Mouse (Mus musculus) R1 (cell line): Measurements from ENCODE around the gene Pkd1l1.

Experiments used
- DNase-seq: peaks from one replicate; pipeline ENCODE4 v3.0.0-alpha.2; 2018; ENCODE audit warnings: low read depth, low spot score

The Pkd1l1 gene

DNA sequence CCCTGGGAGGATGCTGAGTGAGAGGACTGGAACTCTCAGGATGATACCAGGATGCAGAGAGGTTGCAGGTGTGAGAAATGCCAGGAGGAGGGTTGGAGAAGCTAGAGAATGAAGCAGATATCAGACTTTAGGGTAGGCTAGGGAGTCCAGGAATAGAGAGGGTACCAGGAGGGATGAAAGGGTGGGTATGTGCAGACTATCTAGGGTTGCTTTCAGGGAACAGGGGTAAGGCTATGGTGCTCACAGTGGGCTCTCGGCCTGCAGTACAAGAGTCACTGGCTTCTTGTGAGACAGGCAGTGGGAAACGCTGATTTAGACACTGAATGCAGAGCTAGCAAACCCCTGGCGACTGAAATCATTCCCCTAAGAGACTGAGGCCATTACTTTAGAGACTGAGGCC, at the start of gene Pkd1l1:
Gene Pkd1l1 (minus strand): TSS at position 101 of the 400 bp plus-strand sequence.
- no peak for DNase-seq

GRCm38 (mm10) chr11:9020207-9020606, 47.1 kb upstream of the Pkd1l1 start:
- no peak for DNase-seq

DNA sequence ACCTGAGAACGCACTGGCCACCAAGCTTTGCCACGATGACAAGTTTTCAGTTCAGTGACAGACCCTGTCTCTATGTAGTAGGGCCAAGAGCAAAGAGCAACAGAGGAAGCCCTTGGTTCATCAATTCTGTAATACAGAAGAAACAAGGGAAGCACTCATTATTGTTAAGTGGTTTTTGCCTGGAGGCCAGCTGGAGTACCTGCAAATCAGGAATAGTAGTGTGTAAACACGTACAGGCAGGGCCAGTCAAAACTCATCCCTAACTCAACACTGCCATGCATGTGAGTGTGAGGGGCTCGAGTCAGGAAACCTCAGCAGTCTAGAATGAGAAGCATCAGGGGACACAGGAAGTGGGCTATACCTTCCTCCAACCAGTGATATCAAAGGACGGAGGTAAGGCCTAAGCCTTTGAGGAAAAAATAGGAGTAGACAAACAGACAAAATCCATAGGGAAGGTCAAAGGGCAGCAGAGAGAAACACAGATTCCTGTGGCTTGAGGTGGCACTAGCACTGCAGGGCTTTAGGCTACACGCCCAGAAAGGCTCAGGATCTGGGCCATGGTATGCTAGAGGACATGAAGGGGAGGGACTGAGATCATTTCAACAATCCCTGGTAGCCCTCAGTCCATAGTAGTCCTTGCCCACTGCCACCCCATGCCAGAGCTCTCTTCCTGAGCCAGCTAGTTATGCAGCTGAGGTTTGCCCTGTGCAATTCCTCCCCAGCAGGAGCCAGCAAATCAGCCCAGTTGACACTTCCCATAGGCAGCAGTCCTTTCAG, 45.6 kb upstream of the Pkd1l1 start:
- no peak for DNase-seq

- no peak for DNase-seq
Observed at GRCm38 (mm10) chr11:9014740-9015139, 41.7 kb upstream of the Pkd1l1 start.

DNA sequence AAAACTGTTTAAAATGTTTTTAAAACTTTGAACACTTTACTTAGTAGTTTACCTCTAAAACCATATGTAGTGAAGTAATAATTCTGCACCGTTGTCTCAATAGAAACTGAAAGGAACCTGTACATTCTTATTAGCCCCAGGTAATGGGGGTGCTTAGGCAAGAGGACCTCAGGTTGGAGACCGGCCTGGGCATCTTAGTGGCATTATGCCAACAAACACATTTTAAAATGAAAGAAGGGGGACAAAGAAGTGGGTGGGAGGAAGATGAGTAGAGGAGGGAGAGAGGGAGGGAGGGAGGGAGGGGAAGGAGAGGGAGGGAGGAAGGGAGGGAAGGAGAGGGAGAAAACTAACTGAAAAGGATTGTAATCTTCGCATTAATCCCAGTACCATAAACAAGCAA, 38.3 kb upstream of the Pkd1l1 start:
- no peak for DNase-seq

DNA sequence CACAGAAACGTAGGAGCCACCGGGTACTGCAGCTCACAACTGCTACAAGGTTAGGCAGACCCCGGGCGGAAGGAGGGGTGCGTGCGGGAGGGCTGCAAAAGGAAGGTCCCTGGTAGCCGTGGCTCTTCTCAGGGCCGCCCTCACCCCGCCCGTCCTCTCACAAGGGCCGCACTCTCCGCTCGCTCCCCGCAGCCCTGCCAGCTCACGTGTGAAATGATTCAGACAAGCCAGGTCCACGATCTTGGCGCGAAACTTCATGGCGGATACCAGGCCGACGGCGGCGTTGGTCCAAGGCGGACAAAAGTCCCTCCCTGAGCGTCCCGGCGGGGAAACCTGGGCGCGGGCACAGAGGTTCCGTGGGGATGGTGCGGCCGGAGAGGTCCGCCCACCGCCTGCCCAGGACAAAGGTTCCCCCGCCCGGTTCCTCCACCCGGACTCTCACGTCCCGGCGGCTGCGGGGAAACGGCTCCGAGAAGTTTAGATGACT, 37.8 kb upstream of the Pkd1l1 start, which contains the start of gene Hus1:
Gene Hus1 (minus strand): TSS at position 339 of the 487 bp plus-strand sequence.
- peak; percentile 90 for DNase-seq

DNA sequence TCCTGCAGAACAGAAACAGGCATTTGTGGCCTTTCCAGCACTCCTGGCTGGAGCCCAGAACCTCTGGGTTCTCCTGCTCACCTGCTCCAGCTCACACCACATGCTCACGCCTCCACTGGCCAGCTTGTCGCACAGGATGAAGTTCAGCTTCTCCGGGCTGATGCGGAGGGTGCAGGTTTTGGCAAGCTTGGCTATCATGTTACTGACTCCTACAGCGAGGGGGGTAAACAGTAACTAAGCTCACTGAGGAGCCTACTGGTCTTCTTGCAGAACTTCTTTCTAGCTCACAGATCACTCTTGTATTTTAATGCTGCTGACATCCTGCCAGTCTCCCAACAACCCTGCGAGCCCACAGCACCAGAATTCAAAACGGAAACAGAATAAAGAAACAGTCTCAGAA, 37.4 kb upstream of the Pkd1l1 start:
- no peak for DNase-seq

DNA sequence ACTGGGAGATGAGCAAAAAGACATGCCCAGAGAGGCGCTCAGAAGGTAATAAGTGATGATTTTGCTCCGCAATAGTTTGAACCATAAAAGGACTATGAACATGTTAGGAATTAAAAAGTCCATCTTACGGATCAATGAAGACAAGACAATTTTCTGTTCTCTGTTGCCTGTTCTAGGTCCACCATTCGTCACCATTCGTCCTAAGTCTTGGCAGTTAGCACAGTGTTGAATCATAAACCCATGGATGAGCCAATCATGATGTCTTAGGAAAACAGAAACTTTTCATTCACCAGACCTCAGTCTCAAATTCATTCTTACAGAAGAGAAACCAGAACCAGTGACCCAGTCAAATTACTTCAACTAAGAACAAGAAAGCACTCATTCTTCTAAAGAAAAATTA, 35.7 kb upstream of the Pkd1l1 start:
- DNase-seq = no peak

DNA sequence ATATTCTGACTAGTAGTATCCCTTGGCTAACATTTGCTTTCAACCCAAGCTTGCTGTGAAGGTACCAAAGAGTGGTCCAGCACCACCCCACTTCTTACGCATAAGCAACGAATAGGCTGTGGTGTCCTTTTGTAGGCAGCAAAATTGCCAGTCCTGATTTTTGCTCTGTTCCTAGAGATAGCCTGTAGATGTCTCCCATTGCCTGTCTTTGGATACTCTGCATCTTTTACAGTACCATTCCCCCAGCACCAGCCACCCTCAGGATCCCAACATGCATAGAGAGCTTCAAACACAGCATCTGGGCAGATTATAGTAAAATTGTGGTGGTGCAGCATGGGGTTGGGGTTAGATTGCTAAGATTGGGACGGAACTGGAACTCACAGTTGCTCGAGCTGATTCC, 15.0 kb upstream of the Pkd1l1 start:
- DNase-seq = no peak

GRCm38 (mm10) chr11:8986058-8986457, 13.0 kb upstream of the Pkd1l1 start:
- peak; percentile 59 for DNase-seq

DNA sequence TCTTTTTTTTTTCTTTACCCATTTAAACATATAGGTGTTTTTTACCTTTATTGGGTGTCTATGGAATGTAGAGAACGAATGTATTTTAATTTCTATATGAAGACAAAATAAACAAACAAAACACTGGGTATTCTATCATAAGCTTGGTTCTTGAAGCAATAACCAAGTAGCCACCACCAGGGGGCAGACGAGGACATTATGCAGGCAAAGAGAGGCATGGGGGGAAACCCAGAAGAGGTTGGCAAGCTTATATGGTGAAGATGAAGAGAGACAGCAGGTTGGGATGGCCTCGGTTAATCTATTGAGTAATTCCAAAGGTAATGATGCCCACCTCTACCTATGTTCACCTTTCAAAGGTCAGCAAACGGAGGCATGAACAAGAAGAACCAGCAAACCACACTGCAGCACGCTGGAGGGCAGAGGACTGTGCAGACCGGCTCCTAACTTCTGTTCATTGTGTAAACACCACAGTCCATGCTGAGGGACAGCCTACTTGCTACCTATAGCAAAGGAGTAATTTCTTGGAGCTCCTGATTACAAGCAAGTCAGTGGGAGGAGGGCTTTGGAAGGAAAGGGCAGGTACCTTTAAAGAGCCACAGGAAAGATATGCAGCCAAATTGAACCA, 10.3 kb upstream of the Pkd1l1 start:
- DNase-seq = peak; percentile 77

GRCm38 (mm10) chr11:8978154-8978553, 5.1 kb upstream of the Pkd1l1 start:
- no peak for DNase-seq

DNA sequence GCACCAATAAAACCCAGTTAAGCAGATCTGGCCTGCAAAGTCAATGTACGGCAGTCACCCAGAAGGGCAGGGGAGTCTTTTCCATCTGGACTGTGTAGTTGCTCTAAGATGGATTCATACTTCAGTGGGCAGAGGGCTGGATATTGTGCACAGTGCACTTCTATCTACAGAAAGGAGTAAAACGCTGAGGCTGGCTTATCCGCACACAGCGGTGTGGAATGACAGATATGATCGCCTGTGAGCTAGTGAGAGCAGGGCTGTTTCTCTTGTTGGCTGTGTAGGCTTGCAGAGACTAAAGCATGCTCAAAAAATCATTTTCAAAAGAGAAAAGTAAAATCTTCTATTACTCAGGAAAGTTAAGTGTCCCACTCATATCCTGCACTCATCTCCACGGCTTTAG, 973 bp downstream of the Pkd1l1 start:
- DNase-seq = no peak

- no peak for DNase-seq
Observed at GRCm38 (mm10) chr11:8970509-8970908, 2.6 kb downstream of the Pkd1l1 start.

- DNase-seq = no peak
Observed at GRCm38 (mm10) chr11:8968094-8968493, 5.0 kb downstream of the Pkd1l1 start.

- no peak for DNase-seq
Observed at GRCm38 (mm10) chr11:8958572-8958971, 14.5 kb downstream of the Pkd1l1 start.

DNA sequence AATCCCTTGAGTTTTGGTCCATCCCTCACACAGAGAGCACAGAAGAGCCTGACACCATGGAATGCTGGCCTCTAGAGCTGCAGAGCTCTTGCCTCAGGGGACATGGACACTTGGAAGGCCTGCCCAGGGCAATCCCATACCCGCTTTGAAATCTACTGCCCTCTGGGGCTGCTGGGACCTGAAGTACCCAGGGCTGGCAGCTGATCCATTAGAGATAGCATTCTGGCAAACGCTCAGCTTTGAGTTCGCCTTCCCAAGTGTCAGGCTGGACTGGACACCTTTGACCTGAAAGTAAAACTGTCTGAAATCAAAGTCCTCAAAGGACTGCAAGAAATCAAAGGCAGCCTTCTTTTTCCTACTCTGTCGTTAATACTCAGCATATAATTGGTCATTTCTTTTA, 15.0 kb downstream of the Pkd1l1 start:
- no peak for DNase-seq

DNA sequence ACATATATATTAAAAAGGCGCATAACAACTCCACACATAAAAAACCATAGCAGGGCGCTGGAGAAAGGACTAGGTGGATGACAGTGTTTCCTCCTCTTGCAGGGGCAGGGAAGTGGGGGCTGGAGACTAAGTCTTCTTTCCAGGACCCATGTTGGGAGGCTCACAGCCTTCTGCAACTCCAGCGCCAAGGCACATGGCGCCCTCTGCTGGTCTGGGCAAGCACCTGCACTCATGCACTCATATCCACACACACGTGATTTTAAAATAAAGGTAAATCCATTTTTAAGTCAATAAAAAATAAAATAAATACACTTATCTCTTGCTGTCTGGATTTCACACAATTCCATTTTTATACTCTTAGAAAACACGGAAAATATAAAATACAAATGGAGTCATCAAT, 16.0 kb downstream of the Pkd1l1 start:
- peak; percentile 75 for DNase-seq

DNA sequence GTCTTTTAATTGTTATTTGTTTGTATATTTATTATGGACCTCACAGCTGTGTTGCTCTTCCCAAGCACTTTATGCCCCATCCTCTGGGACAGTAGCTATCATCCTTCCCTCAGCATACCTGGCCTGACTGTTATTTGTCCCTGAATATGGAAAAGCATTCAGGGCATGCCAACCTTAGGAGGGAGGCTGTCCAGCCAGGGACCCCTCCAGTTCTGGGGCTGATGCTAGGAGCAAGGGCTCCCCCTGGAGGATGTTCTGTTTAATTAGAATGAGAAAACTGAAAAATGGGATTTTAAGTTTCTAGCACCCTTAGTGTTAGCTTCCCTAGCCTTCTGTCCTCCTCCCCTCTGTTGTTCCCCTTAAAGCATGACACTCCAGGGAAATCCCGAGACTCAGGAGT, 17.4 kb downstream of the Pkd1l1 start:
- peak; percentile 56 for DNase-seq

DNA sequence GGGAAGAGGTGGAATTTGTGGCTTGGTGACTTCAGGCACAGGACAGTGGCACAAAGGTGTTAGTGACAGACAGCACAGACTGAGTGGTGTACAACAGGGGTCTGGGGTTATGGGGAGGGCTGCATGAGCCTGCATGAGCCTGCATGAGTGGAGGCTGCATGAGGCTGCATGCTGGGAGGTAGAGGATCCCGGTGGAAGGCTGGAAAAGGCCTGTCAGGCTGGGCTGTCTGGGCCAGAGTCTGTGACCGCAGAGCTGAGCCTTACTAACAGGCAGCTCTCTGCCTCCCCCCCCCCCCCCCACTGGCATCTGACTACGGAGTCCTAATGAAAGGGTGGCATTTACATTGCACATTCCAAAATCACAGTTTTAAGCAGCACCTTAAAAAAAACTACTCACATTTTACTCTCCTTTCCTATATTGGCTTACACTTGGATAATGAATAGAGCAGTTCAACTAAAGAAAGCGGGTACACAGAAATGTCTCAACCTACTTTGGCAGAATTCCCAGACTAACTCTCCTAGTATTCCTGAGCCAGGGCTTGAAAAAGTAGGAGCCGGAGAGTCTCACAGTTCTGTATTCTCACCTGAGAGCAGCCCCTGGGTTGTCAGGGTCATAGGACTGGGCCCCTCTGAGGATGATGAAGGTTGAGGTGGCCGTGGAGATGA, 23.2 kb downstream of the Pkd1l1 start:
- no peak for DNase-seq

DNA sequence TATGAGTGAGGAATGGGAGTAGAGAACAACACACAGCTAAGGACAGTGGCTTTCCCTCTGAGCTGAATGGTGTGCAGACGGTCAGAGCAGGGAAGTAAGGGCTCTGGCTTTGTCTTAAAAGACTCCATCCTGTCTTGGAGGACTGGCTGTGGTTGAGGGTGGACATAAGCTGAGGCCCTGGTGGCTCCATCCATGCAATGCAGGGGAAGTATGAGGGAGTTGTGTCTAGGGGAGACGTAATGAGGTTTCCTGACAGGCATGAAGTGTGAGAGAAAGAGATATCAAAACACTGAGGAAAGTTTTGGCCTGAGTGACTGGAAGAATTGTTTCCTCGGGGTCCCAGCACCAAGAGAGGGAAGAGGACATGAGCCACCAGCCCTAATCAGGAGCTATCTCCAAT, 24.2 kb downstream of the Pkd1l1 start:
- no peak for DNase-seq

GRCm38 (mm10) chr11:8944114-8944513, 29.0 kb downstream of the Pkd1l1 start:
- DNase-seq = no peak

DNA sequence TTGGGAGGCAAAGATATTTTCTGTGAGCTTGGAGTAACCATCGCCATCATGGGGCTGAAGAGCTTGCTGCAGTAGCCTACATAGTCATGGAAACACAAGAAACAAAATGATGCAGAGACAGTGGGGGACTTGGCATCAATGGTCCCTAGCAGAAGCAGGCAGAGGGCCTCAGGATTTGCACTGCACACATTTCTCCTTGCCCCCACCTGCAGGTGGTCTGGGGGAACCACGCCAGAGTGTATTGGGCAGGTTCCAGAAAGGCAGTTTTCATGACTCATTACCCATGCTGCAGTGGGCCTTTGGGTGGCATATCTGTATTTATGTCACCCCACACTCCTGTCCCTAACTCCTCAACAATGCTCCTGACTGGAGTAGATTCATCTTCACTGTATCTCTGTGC, 30.6 kb downstream of the Pkd1l1 start:
- DNase-seq = no peak
